Mouse (Mus musculus) A20 (cell line): ENCODE data around the gene Mbd3.

Experiments
- DNase-seq: peaks from one replicate; pipeline ENCODE4 v3.0.0-alpha.2; 2011; ENCODE audit warnings: low read depth, low spot score

Gene Mbd3

DNA sequence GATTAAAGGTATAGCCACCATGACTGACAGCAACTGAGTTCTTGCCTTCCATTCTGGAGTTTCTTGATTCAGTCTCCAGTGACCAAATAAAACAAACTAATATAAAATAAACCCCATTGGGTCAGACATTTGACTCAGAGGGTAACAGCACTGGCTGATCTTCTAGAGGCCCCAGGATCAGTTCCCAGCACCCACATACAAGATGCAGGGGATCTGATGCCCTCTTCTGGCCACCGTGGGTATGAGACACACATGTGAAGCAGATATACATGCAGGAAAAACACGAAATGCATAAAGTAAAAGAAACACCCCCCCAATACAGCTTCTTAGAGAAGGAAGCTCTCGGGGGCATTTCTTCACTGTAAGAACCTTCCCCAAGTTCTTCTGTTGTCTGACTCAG lies 25.7 kb upstream of the Mbd3 start:
- DNase-seq = no peak

DNA sequence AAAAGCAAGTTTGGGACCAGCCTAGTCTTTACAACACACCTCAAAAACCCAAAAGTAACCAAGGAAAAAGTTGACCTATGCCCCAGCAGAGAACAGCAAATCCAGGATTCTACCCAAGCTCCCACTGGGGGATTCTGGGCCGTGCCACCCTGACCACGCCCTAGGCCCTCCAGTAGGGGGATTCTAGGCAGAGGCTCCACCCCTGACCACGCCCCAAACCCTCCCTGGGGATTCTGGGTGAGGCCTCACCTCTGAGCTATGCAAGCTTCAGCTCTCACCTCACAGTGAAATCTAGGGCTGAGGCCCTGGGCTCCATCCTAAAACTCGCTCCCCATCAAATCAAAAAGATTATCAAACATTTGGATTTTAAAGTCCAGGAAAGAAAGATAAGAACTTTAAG lies 24.2 kb upstream of the Mbd3 start:
- DNase-seq = peak; percentile 76

DNA sequence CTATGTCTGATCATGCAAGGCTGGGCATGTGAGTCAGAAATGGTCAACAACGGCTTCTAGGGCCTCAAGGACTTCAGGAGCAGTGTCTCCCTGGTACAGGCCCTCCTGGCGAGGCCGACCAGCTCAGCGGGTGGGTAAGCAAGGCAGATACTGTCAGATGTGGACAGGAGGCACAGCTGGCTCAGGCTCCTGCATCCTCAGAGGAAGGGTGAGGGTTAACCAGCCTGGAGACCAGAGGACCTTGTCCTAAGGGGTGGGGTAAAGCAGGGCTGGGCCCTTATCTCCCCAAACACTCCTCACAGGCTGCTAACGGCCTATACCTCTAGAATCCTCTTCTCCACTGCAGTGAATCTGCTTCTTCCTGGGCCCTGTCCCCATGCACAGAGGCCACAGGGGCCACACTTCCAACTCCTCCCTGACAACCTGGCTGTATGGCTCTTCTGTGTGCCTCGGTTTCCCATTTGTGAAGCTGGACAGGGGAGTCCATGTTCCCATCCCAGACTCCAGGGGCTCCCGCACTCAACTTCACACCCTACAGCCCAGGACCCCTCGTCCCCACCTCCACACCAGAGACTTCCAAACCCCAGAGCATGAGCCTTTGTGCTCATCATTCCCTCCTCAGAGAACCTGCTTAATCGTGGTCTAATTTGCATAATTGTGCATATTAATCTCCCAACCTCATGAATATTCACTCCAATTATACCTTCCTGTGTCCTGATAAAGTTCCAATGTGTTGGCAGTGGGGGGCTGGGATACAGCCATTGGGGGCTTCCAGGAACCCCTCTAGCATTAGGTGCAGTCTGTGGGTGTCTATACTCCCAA lies 22.5 kb upstream of the Mbd3 start:
- no peak for DNase-seq

DNA sequence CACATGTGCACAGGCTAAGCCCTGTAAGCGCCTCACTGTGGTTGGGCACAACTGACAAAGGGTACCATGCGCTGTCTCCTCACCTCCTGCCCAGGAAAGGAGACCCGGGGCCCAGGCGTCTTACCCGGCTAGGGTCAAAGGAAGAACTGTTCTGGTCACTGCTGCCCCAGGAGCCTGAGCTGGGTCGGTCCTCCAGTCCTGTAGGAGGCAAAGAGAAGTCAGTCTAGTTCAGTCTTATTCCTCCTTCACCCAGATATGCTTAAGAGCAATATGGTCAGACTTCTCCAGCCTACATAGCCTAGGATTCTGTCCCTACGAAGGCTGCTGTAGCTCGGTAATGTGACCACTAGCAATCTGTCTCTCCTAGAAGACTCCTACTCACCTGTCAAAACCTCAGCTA lies 21.9 kb upstream of the Mbd3 start:
- DNase-seq = no peak

DNA sequence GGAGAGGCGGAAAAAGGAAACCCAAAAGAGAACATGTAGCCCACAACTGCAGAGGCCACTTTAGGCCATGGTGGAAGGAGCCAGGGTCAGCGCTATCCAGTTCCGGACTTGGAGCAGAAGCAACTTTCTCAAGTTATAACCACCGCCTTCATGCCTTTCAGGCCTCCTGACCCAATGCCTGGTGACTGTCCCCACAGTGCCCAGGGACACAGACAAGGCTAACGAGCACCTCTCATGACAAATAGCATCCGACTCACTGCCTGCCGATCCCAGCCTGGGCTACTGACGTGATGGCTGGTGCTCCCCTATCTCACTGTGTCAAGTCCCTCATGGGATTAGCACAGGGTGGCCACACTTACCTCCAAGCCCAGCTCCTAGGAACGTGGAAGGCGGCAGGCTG lies 21.4 kb upstream of the Mbd3 start:
- DNase-seq = no peak

DNA sequence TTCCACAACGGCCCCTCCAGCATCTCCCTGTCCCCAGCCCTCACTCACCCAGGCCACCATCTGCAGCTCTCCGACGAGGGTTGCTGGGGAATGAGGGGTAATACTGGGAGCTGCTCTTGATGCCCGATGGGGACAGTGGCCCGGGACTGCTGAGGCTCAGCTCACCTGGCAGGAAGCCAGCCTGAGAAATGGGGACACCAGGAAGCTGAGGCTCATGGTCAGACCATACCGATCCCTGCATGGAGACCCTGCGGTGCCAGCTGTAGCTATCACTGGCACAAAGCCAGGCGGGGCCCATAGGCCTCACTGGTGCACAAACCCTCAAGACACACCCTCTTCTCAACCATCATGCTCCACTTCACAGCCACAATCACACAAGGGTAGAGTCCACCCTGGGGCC lies 20.1 kb upstream of the Mbd3 start:
- DNase-seq = no peak

DNA sequence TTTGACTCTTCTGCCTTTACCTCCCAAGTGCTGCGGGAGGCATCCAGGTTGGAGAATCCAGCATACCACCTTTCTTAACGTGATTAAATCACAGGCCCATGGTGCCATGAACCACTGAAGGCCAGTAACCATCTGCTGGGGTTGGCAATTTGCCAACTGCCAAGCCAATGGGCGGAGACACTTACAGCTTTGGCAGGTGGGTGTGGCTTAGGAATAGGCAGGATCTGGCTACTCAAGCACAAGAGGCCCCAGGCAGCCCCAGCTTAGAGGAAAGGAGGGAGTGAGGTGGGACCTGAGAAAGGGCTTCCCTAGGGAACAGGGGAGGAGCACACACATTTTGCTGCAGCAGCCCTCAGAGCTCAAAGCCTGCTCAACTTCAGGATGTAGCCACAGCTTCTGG lies 19.0 kb upstream of the Mbd3 start:
- DNase-seq = peak; percentile 18

DNA sequence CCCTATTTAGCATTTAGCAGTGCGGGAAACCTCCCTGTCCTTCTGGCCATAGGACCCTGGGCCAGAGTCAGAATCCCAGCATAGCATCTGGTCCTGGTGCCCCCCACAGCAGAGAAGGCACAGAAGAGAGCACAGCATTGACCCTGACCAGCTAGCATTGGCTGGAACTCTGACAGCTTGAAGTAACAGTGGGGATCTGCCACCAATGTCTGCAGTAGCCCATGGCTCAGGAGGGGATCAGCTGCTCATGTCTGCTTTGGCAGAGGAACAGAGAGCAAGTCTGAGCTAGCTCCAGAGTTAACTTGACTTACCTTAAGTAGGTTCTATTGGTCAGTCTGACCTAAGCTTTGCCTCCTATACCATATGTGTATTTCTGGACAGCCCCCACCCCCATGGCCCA lies 18.5 kb upstream of the Mbd3 start:
- no peak for DNase-seq

DNA sequence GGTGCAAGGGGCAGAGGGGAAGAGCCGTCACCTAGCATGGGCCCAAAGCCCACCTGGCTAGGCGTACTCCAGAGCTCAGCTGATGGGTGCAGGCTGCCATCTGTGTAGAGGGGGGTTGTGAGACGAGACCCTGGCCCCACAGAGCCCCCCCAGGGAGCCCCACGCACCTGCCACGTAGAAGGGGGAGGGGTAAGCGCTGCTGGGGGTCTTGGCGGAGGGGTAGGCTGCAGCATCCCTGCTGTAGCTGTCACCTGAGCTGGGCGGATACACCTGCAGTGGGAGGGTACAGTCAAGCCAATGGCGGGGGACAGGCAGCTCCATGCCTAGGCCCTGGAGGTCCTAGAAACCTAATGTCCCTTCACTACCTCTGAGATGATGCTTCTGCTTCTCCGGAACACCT lies 18.0 kb upstream of the Mbd3 start:
- no peak for DNase-seq

DNA sequence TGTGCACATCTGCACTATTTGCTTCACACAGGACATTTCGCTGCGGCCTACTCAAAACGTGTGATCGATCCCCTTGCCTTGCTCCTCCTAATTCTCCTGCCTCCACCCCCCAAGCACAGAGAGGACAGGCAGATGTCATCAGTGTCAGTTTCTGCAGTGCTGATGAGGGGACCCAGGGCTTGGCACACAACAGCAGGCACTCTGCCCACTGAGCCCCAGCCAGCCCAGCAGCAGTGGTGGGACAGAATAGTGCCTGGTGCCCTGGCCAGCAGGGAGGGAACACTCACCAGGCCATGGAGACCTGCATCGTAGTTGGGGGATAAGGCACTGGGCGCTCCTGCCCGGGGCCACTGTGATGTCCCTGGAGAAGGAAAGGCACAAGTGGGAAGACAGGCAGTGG lies 16.2 kb upstream of the Mbd3 start:
- no peak for DNase-seq

DNA sequence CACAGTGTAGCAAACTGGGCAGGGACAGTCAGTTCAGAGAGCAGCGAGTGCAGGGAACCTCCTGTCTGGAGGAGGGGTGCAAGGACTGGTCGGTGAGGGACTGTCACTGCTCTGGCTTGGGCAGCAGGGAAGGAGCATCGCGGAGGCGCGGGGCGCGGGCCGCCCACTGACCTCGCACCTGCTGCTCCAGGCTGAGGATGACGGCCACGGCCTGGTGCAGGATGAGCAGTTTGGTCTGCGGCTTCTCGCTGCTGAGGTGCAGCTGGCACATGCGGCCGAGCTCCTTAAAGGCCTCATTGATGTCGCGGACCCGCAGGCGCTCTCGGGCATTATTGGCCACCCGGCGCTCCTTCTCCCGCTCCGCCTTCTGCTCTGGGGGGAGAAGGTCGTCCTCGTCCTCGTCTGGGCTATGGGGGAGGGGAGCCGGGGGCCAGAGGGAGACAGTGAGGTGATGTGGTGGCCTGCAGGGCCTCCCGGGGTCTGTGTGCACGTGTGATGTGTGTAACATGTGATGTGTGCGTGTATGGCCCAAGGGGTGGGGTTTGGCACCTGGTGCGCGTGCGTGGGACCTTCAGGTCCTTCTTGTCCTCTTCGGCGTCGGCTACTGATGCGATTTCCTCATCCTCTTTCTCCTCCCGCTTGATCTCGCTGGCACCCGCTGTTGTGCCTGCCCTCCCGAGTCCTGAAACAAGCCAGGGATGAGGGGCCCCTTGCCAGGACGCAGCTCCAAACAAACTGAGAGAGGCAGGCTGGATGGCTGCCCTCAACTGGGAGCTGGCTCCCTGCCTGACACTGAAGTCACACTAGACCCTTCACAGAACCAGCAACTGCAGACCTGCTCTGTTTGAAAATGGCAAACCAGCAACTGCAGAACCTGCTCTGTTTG lies 13.5 kb upstream of the Mbd3 start:
- DNase-seq = no peak

DNA sequence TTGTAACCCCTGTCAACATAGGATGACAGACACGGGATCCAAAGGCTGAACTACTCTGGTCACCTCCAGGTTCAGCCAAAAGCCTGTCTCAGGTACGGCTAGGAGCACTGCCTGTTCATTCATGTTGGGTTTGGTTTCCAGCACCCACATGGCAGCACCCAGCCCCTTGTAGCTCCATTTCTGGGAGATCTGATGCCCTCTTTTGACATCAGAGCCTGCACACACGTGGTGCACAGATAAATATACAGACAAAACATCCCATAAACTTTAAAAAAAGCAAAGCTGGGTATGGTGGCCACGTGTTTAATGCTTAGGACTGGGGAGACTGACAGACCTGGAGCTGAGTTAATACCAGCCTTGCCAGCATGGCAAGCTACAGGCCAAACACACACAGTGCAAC lies 8.6 kb upstream of the Mbd3 start:
- DNase-seq = peak; percentile 33

DNA sequence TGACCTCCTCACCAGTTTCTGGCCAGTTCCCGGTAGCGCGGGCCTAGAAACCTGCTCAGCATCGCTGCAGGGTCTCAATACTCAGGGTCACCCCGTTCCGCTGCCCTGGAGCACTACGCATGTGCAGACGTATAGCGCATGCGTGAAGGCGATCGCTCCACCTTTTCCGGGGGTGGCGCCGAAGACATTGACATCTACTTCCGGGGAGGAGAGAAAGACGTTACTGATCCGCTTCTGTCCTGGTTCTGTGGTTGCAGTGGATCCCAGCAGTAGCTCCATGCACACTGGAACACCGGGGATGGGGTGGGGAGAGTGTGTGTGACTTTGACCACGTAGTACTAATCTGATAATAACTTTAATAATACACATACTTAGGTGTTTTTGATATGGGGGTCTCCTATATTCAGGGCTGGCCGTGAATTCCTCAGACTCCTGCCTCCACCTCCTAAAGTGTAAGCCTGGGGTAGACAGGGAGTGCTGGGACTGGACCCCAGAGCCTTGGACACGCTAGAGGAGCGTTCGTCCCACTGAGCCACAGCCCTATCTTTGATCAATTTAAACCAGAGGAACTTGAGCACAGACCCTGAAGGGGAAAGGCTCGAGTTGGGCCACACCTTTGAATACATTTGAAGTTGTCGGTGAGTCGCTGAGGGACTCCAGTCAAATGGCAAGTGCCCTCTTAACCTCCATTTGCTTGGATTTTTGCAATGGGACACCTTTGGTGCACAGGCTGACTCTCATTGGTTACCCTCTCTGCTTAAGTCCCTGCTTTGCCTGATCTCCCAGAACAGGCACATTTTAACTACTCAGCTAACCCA lies 7.5 kb upstream of the Mbd3 start, which contains the start of gene Uqcr11:
Gene Uqcr11 (minus strand): TSS at position 147 of the 818 bp plus-strand sequence.
- DNase-seq = peak; percentile 93

DNA sequence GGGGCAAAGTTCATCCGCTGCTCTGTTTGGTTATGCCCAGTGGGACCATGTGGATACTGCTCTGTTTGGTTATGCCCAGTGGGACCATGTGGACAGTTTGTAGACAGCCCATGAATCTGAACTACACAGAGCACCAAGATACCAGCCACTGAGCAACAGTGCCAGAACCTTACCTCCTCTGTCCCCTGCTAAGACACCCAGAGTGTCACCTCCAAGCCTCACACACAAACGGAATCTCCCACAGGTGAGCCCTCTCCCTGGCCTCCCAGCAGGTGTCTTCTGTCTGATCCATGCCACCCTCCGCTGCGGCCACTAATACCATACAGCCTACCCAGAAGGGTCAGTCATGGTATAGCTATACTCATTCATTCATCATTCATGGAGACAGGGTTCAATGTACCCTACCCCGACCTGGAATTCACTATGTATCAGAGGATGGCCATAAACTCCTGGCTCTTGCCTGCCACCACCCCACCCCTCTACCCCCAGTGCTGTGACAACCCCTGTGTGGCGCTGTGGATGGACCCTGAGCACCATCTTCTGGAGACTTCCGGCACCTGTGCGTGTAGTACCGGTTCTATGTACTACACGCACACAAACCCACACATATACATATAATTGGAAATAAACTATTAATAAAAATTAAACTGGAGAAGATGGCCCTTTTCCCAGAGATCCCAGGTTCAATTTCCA lies 6.3 kb upstream of the Mbd3 start:
- peak; percentile 68 for DNase-seq

DNA sequence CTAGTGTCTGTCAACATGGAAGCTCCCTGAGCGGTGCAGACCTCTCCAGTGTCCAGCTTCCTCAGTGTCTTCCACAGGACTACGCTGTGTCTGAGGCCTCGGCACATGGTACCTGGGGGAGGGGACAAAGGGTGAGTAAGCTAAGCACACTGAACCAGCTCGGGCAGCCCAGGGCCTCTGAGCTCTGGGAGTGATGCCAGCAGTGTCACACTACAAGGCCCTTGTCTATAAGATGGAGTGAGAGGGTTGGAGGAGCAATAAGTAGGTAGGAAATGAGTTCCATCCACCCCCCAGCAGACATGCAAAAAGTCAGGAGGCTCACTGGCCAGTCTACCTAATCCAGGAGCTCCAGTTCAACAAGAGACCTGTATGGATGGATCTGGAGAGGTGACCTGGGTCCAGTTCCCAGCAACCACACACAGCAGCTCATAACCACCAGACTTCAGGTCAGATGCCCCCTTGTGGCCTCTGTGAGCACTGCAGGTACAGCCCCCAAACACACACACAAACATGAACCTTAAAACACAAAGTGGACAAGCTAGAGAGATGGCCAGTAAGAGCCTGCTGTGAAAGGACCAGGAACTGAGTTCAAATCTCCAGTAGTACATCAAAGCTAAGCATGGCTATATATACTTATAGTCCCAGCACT lies 3.8 kb upstream of the Mbd3 start:
- peak; percentile 67 for DNase-seq

DNA sequence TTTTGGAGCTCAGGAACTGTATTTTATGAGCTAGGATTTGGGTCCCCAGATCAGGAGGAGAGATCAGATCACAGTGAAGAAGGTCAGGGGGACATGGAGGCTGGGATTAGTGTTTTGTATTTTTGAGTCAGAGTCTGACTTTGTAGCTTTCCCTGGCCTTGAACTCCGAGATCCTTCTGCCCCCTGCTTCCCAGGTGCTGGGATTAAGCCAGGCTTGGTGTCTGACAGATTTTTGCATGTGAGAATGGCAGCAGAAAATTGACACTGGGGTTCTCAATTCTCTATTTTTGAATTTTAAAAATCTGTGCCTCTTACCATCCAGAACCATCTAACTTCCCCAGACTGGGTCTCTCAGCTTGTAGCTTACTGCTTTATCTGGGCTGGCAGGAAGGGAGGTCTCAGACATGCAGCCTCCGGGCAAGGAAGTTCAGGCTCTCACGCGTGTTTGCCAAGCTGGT lies 1.4 kb upstream of the Mbd3 start:
- DNase-seq = no peak

DNA sequence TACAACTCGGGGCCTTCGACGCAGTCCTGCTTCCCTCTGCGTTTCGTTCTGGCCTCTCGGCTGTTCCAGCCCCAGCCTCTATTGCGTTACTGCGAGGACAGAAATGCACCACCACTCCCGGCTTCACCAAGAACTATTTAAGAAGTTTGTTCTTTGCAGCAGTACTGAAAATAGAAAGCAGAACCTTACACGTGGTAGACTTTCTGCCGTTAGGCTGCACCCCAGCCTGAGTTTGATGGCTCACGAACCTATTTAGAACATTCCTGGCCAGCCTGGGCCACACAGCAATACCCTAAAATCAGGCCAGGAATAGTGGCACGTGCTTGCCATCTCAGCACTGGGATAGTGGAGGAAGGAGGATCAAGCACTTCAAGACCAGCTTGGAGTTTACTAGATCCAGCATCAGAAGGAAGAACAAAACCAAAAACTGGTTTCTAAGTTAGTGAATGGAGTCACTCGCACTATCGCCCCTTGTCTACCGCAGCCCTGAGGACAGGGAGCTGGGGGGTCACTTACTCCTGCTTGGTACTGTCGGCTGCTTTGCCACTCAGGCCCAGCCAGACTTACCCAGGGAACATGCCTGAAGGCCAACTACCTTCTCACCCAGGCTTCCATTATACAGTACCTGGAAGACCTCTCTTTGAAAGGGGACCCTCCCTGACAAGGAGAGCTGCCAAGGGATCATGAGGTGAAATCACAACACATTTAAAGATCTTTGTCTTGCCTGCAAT lies 788 bp upstream of the Mbd3 start:
- no peak for DNase-seq

DNA sequence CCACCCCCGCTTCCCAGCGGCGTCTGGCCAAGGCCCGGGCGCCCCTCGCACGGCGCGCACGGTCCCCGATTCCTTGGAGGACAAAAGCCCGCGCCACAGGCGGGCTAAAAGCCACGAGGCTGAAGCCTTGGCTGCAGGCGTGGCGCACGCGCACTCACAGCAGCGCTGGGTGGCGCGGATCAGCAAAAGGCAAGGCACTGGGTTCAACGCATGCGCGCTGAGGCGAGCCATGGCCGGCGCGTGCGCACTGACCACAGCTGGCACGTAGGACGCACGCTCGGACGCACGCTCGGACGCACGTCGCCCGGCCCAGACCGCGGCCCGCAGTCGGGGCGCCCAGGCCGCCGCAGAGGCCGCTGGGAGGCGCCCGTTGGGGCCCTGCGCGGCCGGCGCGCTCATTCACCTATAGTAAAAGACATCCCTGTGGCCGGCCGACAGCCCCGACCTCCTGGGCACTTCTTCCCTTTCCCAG lies 595 bp downstream of the Mbd3 start:
- DNase-seq = peak; percentile 99

DNA sequence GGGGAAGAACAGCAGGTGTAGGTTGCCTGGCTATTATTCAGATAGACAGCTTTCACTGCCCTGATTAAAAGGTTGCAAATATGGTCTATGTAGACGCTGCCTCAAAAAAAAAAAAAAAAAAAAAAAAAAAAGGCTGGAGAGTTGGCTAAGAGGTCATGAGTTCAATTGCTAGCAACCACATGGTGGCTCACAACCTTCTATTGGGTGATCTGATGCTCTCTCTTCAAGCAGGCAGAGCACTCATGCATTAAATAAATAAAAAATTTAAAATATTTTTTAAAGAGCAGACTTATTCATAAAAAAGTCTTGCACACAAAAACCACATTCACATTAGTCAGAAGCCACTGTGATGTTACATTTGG lies 1.2 kb downstream of the Mbd3 start:
- no peak for DNase-seq
